Mouse (Mus musculus) thymus, postnatal 36 days (tissue): ENCODE data around the gene Fitm2.

ENCODE experiments used
- DNase-seq, 2 experiments: peaks; one replicate each; pipeline ENCODE4 v3.0.0; 2022; ENCODE audit warnings: mixed read lengths in 2 of 2

The Fitm2 gene

GRCm38 (mm10) chr2:163472466-163472851 lies at the start of gene Fitm2:
Gene Fitm2 (minus strand): TSS chr2:163472629.
- peak; percentile 95 to 96 for DNase-seq

GRCm38 (mm10) chr2:163506300-163507004 lies 34.0 kb upstream of the Fitm2 start, which contains the start of gene Hnf4a:
Gene Hnf4a (plus strand): TSS chr2:163506808.
- DNase-seq, result no peak

DNA sequence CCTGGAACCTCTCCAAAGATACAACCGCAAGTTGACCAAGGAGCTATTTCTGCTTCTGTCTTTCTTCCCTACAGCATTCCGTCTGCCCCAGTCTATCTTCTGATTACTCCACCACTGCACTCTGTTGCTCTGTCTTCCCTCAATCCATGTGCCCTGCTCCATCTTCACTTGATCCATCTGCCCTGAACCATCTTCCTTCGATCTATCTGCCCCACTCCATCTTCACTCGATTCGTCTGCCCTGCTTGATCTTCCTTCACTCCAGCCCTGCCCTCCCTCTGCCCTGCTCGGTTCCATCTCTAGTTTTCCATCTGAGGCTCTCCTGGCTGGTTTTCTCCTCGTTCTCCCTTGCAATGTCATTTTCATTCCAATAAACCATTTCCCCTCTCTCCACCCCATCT lies 30.8 kb upstream of the Fitm2 start:
- DNase-seq, result no peak

GRCm38 (mm10) chr2:163502219-163502618 lies 29.8 kb upstream of the Fitm2 start:
- DNase-seq, result no peak

DNA sequence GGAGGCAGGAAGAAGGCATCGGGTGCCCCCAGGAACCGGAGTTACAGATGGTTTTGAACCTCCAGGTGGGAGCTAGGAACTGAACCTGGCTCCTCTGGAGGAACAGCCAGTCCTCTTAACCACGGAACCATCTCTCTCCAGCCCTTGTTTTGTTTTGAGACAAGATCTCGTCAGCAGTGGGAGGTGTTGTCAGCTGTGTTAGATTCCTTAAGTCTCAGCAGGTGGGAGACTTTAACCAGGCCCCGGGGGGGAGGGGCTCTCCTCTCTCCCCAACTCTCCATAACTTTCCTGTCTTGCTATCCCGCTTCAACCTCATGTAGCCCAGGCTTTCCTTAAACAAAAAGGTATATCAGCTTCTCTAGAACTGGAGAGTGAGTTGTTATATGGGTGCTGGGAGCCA lies 22.0 kb upstream of the Fitm2 start:
- DNase-seq, result no peak

DNA sequence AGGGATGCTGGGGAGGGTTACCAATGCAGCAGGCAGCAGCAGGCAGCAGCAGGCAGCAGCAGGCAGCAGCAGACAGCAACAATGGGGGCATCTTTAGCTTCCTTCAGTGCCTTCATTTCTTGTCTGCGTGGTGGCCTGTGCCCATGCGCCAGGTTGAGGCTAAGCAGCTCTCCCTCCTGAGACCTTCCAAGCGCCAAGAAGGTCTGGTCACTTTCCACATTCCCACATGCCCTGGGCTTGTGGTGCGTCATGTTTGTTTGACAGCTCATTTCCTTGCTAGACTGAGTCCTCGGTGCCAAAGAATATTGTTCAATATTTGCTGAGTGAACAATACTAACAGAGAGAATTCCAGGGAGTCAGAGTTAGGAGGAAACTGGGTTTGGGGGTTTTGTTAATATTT lies 21.5 kb upstream of the Fitm2 start:
- no peak for DNase-seq

DNA sequence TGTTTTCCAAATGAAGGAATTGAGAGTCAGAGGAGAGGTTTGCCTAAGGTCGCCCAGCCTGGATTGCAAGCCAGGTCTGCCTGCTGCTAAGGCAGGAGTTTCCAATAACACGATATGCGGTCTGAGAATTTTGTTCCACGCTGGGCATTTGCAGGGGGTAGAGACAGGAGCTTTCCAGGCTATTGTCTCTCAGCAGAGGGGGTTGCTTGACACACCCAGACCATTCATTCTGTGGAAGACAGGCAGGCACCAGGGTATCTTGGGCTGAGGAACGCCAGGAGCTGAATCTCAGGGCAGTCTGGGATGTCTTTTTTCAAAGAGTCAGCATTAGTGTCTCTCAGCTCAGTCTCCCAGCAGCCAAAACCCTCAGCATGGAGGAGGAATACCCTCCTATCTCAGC lies 20.6 kb upstream of the Fitm2 start:
- no peak for DNase-seq

DNA sequence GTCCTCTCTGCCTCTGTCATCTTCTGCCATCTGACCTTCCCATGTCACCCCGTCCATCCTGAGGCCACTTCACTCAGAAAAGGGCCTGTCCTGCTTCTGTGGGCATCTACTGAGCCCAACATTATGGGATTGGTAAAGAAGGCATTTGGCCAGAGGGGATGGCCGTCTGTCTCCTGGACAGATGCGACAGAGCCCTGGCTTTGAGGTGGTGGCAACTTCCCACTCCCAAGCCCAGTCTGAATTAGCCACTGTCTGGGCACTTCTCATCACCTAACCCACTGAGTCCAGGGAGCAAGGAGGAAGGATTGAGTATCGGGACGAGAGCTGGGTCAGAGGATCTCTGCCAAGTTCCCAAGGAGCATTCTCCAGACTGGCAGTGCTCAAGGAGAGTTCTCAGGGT lies 19.6 kb upstream of the Fitm2 start, which contains the start of gene R3hdml:
Gene R3hdml, plus strand, starts transcription at position 301 of the 400 bp plus-strand sequence.
- DNase-seq, result no peak

DNA sequence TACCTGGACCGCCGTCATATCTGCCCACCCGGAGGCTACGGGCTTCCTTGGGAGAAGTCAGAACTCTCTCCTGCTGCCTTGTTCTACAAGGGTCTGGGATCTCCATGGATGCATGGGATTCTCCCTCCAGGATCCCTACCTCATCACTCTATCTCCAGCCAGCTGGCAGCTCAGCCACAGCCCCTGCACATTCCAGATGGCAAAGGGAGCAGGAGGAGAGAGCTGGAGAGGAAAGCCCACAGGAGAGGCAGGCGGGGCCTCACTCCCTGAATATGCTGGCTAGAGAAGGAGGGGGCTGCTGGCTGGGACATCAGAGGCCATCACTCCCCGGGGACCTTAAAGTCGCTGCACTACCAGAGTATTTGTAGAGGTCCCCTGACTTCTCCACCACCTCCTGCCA lies 18.9 kb upstream of the Fitm2 start:
- no peak for DNase-seq

DNA sequence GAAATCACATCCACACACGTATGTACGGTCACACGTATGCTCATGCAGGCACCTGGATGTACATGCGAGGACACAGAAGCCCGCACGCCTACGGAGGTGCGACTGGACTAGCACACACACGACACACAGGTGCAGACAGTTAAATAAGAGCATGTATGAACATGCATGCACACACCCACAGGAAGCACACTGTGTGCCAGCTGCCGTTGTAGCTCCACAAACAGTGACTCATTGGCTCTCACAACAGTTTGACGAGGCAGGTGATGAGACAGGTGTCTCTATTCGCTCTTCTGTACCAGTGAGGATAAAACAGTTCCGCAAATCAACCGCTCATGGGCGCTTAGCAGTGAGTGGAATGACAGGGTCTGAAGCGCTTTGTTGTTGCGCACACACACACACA lies 18.2 kb upstream of the Fitm2 start:
- DNase-seq, result no peak

DNA sequence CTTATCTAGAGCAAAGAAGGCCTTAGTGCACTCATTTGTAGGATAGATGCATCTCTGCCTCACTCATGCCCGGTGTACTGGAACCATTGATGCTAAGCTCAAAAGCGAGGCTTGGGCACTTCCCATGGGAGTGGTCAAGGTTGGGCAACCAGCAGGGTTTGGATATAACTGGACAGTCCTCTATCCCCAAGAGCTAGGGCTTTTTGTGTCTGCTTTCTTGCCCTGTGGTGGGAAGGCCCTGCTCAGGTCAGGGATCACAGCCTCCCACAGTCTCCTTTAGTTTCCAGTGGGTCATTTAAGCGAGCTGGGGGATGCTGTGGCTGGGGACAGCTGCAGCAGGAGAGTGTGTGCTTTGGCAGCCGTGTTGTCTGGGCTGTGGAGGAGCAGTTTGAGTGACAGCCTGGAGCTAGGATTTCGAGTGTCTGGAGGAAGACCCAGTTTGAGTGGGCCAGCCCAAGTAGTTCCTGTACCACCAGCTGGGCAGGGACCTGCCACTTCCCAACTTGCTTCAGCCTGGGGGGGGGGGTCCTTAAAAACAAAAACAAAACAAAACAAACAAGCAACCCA lies 17.4 kb upstream of the Fitm2 start:
- DNase-seq, result no peak

DNA sequence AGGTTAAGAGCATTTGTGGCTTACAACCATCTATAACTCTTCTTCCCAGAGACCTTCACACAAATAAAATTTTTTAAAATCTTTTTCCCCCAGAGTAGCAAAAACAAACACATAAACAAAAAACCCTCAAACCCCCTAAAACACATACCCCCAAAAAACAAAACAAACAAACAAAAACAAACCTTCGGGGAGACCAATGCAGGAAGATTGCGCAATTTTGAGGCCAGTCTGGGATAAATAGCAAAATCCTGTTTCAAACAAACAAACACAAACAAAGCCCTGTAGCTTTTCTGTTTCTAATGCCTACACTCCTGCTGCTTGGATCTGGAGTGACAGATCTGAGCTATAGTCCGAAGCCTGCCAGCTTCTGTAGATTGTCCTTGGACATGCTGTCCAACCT lies 14.9 kb upstream of the Fitm2 start:
- DNase-seq, result no peak

GRCm38 (mm10) chr2:163481539-163482029 lies 9.2 kb upstream of the Fitm2 start:
- no peak for DNase-seq

DNA sequence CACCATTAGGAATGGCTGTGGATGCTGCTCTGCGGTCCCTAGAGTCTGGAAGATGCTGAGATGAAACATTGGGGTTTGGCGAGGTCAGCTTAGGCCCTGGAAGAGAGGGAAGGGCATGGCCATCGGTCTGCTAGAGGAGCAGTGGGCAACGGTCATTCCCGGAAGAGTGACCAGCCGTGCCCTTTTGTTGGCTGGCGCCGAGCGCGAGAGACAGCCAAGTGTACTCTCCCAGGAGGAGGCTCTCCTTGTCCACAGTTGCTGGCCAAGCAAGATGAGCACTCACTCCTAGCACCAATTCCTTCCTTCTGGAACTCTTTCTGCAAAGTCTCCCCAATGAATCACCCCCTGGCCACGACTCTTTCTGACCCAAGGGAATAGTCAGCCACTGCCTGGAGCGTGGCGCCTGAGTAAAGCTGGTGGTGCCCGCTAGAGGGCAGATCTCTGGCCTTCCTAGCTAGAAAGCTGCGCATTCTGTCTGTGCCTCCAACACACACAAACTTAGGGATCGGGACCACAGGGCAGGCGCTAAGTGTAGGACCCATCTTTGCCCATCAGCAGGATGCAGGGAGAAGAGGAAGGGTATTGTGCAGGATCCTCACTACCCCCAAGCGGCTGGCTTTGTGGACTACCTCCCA lies 7.9 kb upstream of the Fitm2 start:
- DNase-seq, result no peak

- DNase-seq, result no peak
These were observed 541 bp downstream of the Fitm2 start for GRCm38 (mm10) chr2:163471710-163472465.

DNA sequence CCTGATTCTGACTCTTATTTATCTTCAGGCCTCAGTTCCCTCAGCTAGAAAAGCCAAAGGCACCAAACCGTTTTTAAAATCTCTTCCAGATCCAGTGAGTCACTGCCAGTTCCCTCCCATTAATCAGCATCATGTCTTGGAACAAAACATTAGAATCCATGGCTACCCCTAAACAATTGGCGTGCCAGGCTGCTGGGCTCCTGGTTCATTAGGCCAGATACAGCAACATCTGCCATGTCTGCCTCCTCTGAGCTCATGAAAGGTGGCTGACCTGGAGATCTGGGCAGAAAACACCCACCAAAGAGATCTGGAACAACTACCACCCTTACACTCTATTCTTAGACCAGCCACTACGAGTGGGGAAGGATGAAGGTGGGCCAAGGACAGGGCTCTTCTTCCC lies 1.3 kb downstream of the Fitm2 start:
- DNase-seq, result no peak

- no peak for DNase-seq
These were observed 2.7 kb downstream of the Fitm2 start for GRCm38 (mm10) chr2:163469711-163470110.

- DNase-seq, result no peak
These were observed 3.6 kb downstream of the Fitm2 start for GRCm38 (mm10) chr2:163468866-163469265.

DNA sequence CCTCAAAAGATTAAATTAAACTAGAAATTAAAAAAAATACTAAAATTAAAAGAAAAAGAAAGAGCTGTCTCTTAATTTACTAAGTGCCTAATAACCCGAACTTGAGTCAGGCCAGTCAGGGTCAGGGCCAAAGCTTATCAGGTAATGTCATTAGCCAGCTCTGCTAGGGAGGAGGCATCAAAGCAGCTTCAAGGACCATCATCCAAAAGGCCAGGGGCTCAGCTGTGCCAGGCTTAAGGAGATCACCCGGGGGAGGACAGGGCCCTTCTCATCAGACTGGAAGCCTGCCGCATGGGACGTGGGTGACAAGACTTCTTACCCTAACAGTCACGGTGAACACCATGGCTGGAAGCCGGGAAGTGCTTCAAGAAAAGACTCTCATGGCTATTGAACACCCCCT lies 4.8 kb downstream of the Fitm2 start:
- DNase-seq, result no peak

- no peak for DNase-seq
These were observed 5.7 kb downstream of the Fitm2 start for GRCm38 (mm10) chr2:163466771-163467170.

GRCm38 (mm10) chr2:163464562-163464961 lies 7.9 kb downstream of the Fitm2 start:
- DNase-seq, result no peak

- DNase-seq, result no peak
These were observed 8.4 kb downstream of the Fitm2 start for GRCm38 (mm10) chr2:163463998-163464397.

DNA sequence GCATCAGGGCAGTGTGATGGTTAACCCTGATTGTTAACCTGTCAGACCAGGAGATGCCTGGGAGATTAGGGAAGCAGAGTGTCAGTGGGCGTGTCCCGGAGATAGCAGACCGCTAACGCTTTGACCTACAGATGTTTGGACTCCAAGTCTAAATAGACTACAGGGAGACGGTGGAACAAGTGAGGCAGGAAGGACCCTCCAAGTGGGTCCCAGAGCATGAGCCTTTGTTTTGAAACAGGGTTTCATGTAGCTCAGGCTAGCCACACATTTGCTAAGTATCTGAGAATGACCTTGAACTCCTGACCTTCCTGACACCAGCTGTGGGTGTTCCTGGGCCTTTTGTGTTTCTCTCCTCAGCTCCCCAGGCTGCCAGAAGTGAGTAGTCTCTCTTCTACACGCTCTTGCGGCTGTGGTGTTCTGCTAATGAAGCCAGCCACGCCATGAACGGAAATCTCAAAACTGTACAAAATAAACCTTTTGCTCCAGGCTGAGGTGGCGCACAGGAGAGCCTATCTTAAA lies 9.1 kb downstream of the Fitm2 start:
- no peak for DNase-seq
